Mouse (Mus musculus) C2C12 (cell line): Measurements from ENCODE around the gene Gm48552.

Experiments used
- CEBPB ChIP-seq: IDR thresholded peaks from one replicate; pipeline ENCODE4 v1.6.1; 2011; ENCODE audit warnings: low read depth, mild to moderate bottlenecking, control low read depth, moderate library complexity
- CTCF ChIP-seq: IDR thresholded peaks from one replicate; pipeline ENCODE4 v1.5.1; 2011; ENCODE audit not compliant: control insufficient read depth, insufficient read depth, insufficient read length
- MAX ChIP-seq: IDR thresholded peaks from one replicate; pipeline ENCODE4 v1.6.1; 2011; ENCODE audit warnings: mild to moderate bottlenecking, control low read depth
- MYOD1 ChIP-seq: IDR thresholded peaks from one replicate; pipeline ENCODE4 v1.6.1; 2011; ENCODE audit warnings: low read depth; ENCODE audit not compliant: control insufficient read depth, insufficient read length
- MYOG ChIP-seq: IDR thresholded peaks from one replicate; pipeline ENCODE4 v1.6.1; 2011; ENCODE audit not compliant: control insufficient read depth, insufficient read length; ENCODE audit errors: extremely low read depth
- USF1 ChIP-seq: IDR thresholded peaks from one replicate; pipeline ENCODE4 v1.6.1; 2011; ENCODE audit warnings: low read depth, mild to moderate bottlenecking, control low read depth, moderate library complexity

DNA sequence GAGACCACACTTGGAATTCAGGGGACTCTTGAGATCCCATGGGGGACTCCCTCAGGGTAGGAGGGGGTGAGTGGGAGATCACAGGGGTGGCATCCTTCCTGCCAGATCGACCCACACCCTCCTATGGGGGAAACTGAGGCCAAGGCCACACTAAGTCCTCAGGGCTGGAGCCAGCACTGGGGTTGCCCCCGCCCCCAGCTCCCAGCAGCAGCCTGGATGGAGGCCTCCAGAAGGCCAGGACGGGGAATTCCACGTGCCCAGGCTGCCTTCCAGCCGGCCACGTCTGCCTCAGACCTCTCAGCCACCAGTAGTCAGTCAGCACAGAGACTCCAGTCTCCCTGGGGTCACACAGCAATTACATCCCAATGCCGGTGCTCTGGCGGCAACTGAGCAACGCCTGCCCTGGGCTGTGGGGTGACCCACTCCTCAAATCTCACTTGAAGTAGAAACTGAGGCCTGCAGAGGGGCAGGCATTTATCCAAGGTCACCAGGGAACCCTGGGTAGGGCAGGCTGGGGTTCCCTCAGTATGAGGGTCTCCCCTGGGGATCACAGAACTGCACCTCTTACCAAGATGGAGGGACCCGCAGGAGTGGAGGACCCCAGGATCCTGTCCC, 36.5 kb downstream of the Gm48552 start:
- TF ChIP-seq USF1 = no peak
- TF ChIP-seq CTCF = no peak
- TF ChIP-seq MYOG = no peak
- TF ChIP-seq CEBPB = no peak
- TF ChIP-seq MAX = peak; percentile 83
- no peak for TF ChIP-seq MYOD1
